Mouse (Mus musculus) lung, postnatal 0 days (tissue): ENCODE measurements at regions not wholly inside any gene's neighbourhood (a gene's known extent, or its start where the extent isn't known, plus 50 kb on each side); places are given as distances from the start of the nearest gene placed in this dataset.

Experiments used
- ATAC-seq: fragments of 200-750 bp; cut with Nextera tagmentation; 2 replicates; pipeline ENCODE4 v1.8.0; 2017; ENCODE audit warnings: moderate library complexity
- DNase-seq: peaks from one replicate; pipeline ENCODE4 v3.0.0-alpha.2; 2016; ENCODE audit warnings: low spot score
- H3K27ac ChIP-seq: fragments of 300-500 bp; sonication (generic); 2 replicates; pipeline ENCODE4 v1.5.1; 2014; ENCODE audit warnings: antibody characterized with exemption, mild to moderate bottlenecking, low read length, mixed read lengths
- H3K27me3 ChIP-seq: fragments of 300-500 bp; sonication (generic); replicated peaks from 2 replicates; pipeline ENCODE4 v1.6.1; 2014; ENCODE audit warnings: low read length, mixed read lengths; ENCODE audit not compliant: insufficient read depth
- H3K36me3 ChIP-seq: fragments of 300-500 bp; sonication (generic); 2 replicates; pipeline ENCODE4 v1.6.1; 2014; ENCODE audit warnings: low read length, mixed read lengths; ENCODE audit not compliant: insufficient read depth
- H3K4me1 ChIP-seq: fragments of 300-500 bp; sonication (generic); 2 replicates; pipeline ENCODE4 v1.6.1; 2014; ENCODE audit warnings: antibody characterized with exemption, low read depth, low read length, mixed read lengths; ENCODE audit not compliant: insufficient read depth
- H3K4me2 ChIP-seq: fragments of 300-500 bp; sonication (generic); replicated peaks from 2 replicates; pipeline ENCODE4 v1.6.1; 2014; ENCODE audit warnings: low read depth, mild to moderate bottlenecking, low read length, moderate library complexity, mixed read lengths
- H3K4me3 ChIP-seq: fragments of 300-500 bp; sonication (generic); 2 replicates; pipeline ENCODE4 v1.5.1; 2014; ENCODE audit warnings: low read depth, low read length
- H3K9ac ChIP-seq: fragments of 300-500 bp; sonication (generic); replicated peaks from 2 replicates; pipeline ENCODE4 v1.6.1; 2014; ENCODE audit warnings: low read depth, mild to moderate bottlenecking
- H3K9me3 ChIP-seq: fragments of 300-500 bp; sonication (generic); 2 replicates; pipeline ENCODE4 v1.6.1; 2016; ENCODE audit warnings: low read length, mixed read lengths
- CTCF ChIP-seq: IDR thresholded peaks from 2 replicates; pipeline ENCODE4 v1.5.1; 2016; ENCODE audit warnings: antibody characterized with exemption, mild to moderate bottlenecking
- EP300 ChIP-seq: IDR thresholded peaks from 2 replicates; pipeline ENCODE4 v1.6.1; 2016; ENCODE audit warnings: antibody characterized with exemption, mild to moderate bottlenecking, control low read depth
- WGBS: fragments of 180-500 bp; shearing (Covaris S2); extraction: QIAGEN DNeasy Blood & Tissue Kit; methylation state at CpG from one replicate; pipeline ENCODE4 v1.1.7; 2014; 5-methylcytosine and 5-hydroxymethylcytosine counted together

GRCm38 (mm10) chr1:143206995-143207394, 433.5 kb upstream of the B3galt2 start:
- H3K4me1 ChIP-seq, result no peaks in the 10 kb centered on the region
- no peak overlapping the region for H3K4me2 ChIP-seq
- H3K36me3 ChIP-seq, result no peaks in the 10 kb centered on the region
- ATAC-seq (no peak), DNase-seq (no peak)
- H3K27me3 ChIP-seq, result no peaks in the 10 kb centered on the region
- no peaks in the 10 kb centered on the region for H3K9me3 ChIP-seq
- WGBS, result 69% methylated on average over 3 of the region's 3 CpGs
- no peak overlapping the region for H3K9ac ChIP-seq
- no peak overlapping the region for H3K4me3 ChIP-seq
- no peak for TF ChIP-seq CTCF
- no peak for TF ChIP-seq EP300
- H3K27ac ChIP-seq, result no peak overlapping the region

- no peak for TF ChIP-seq EP300
- no peak for TF ChIP-seq CTCF
- H3K36me3 ChIP-seq, result no peaks in the 10 kb centered on the region
- no peak overlapping the region for H3K9ac ChIP-seq
- DNase-seq (no peak), ATAC-seq (no peak)
- H3K27me3 ChIP-seq, result no peaks in the 10 kb centered on the region
- no peaks in the 10 kb centered on the region for H3K9me3 ChIP-seq
- no peak overlapping the region for H3K4me3 ChIP-seq
- 79% methylated on average over 6 of the region's 6 CpGs for WGBS
- H3K27ac ChIP-seq, result no peak overlapping the region
- H3K4me2 ChIP-seq, result no peak overlapping the region
- H3K4me1 ChIP-seq, result no peaks in the 10 kb centered on the region
Observed at GRCm38 (mm10) chr1:143207399-143208065, 432.9 kb upstream of the B3galt2 start.

- ATAC-seq (no peak), DNase-seq (no peak)
- H3K27ac ChIP-seq, result no peak overlapping the region
- no peaks in the 10 kb centered on the region for H3K4me1 ChIP-seq
- no peaks in the 10 kb centered on the region for H3K9me3 ChIP-seq
- no peaks in the 10 kb centered on the region for H3K27me3 ChIP-seq
- H3K36me3 ChIP-seq, result no peaks in the 10 kb centered on the region
- H3K4me3 ChIP-seq, result no peak overlapping the region
- H3K9ac ChIP-seq, result no peak overlapping the region
- H3K4me2 ChIP-seq, result no peak overlapping the region
- TF ChIP-seq EP300 (no peak), CTCF (no peak)
Observed at GRCm38 (mm10) chr1:143217401-143217800, 423.1 kb upstream of the B3galt2 start.

- WGBS, result 80% methylated on average over 7 of the region's 7 CpGs
- ATAC-seq, result no peak
- H3K4me2 ChIP-seq, result no peak overlapping the region
Observed at GRCm38 (mm10) chr1:143231969-143232368, 408.5 kb upstream of the B3galt2 start.

GRCm38 (mm10) chr1:143258470-143259215, 381.8 kb upstream of the B3galt2 start:
- no peaks in the 10 kb centered on the region for H3K9me3 ChIP-seq
- H3K27ac ChIP-seq, result no peak overlapping the region
- no peaks in the 10 kb centered on the region for H3K36me3 ChIP-seq
- ATAC-seq (no peak), DNase-seq (no peak)
- H3K4me3 ChIP-seq, result no peak overlapping the region
- no peak overlapping the region for H3K9ac ChIP-seq
- no peaks in the 10 kb centered on the region for H3K27me3 ChIP-seq
- no peaks in the 10 kb centered on the region for H3K4me1 ChIP-seq
- no peak overlapping the region for H3K4me2 ChIP-seq
- TF ChIP-seq EP300 (no peak), CTCF (no peak)
- 55% methylated on average over 5 of the region's 5 CpGs for WGBS

More at GRCm38 (mm10) chr1:143231969-143232368, 408.5 kb upstream of the B3galt2 start:
- Histone ChIP-seq H3K4me1 (no peaks in the 10 kb centered on the region), H3K36me3 (no peaks in the 10 kb centered on the region), H3K4me3 (no peak overlapping the region), H3K9ac (no peak overlapping the region), H3K9me3 (no peaks in the 10 kb centered on the region), H3K27me3 (no peaks in the 10 kb centered on the region), H3K27ac (no peak overlapping the region)
- no peak for DNase-seq
- TF ChIP-seq EP300 (no peak), CTCF (no peak)

GRCm38 (mm10) chr1:143263263-143264038, 377.0 kb upstream of the B3galt2 start:
- Histone ChIP-seq H3K36me3 (no peaks in the 10 kb centered on the region), H3K27me3 (no peaks in the 10 kb centered on the region), H3K9ac (no peak overlapping the region), H3K27ac (no peak overlapping the region), H3K4me2 (no peak overlapping the region), H3K4me1 (no peaks in the 10 kb centered on the region), H3K9me3 (no peaks in the 10 kb centered on the region), H3K4me3 (no peak overlapping the region)
- ATAC-seq (no peak; the same call in 1 of the 2 replicates), DNase-seq (no peak)
- TF ChIP-seq EP300, result no peak
- no peak for TF ChIP-seq CTCF
- 63% methylated on average over 11 of the region's 11 CpGs for WGBS
